Mouse (Mus musculus): ENCODE results near the gene Adora1. TPM values are rescaled to one million over a fixed set of nuclear protein-coding genes. Genes with fewer than 3 reads are reported as not detected.

The Adora1 gene
- total RNA-seq, 1 experiment from 2014 or later, result not detected

DNA sequence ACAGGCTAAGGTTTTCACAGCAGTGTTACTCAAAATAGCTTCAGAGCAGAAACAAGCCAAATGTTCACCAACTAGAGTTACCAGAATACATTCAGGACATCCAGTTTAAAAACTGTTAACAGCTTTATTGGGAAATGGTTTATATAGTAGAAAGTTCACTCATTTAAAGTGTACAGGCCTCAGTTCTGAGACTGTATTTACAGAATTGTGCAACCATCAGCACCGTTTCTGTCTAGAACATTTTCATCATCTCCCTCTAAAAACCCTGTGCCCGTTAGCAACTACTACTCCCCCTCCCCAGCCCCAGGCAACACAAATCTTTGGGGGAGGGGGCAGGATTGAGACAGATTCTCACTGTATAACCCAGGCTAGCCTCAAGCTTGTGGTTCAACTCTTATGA, 7.1 kb upstream of the Adora1 start:
- ATAC-seq (ENCODE audit: extremely low read depth, insufficient number of reproducible peaks, low FRiP score, poor library complexity, severe bottlenecking), result no peak

DNA sequence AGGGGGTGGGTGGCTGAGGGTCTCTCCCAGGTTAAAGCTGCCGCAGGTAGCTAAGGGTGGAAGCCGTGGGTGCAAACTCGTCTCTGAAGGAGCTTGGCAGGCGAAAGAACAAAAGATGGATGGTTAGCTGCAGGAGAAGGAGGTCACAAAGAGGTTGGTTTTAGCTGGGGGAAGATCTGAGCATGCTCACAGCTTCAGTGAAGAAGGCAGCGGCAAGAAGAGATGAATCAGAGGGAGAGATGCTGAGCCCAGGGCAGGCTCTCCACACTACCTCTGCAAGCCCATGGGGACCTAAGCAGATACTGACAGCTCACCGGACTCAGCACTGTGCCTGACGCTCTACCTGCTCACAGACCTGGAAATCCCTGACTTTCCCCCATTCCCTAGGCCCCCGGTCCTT, 6.1 kb upstream of the Adora1 start:
- no peak for ATAC-seq (ENCODE audit: extremely low read depth, insufficient number of reproducible peaks, low FRiP score, poor library complexity, severe bottlenecking)

GRCm38 (mm10) chr1:134240701-134241100, 5.5 kb upstream of the Adora1 start:
- no peak for ATAC-seq (ENCODE audit: extremely low read depth, insufficient number of reproducible peaks, low FRiP score, poor library complexity, severe bottlenecking)

DNA sequence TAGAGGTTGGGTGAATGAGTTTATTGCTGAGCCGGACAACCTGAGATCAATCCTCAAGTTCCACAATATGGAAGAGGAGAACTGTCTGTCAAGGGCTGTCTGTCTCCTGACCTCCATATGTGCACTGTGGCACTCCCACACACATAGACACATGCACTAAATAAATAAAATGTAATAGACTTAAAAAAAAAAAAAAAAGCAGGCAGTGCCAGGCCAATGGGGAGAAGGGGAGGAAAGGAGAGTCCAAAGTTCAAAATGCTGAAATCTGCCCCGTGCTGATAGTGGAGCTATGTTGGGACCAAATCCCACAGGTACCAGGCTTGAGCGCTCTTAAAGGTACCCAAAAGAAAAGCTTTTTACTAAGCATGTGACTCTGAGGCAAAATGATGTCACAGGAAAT, 2.2 kb upstream of the Adora1 start:
- ATAC-seq (ENCODE audit: extremely low read depth, insufficient number of reproducible peaks, low FRiP score, poor library complexity, severe bottlenecking), result no peak

DNA sequence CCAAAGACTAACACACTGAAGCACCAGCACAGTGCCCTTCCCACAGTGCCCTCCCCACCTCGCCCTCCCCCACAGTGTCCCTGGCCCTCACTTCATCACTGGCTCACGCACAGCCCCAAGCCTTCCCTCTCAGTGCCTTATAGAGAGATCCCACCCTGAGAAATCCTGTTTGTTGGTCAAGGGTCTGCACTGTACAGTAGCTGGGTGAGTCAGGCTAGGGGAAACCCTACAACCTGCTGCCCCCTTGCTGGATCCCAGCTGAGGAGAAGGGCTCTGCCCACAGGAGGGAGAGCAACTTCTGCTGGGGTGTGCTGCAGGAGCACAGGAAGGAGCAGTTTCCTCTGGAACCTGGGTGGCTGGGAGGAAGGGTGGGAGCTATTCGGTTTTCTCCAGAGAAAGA, 911 bp upstream of the Adora1 start:
- no peak for ATAC-seq (ENCODE audit: extremely low read depth, insufficient number of reproducible peaks, low FRiP score, poor library complexity, severe bottlenecking)

- no peak for ATAC-seq (ENCODE audit: extremely low read depth, insufficient number of reproducible peaks, low FRiP score, poor library complexity, severe bottlenecking)
Measured at GRCm38 (mm10) chr1:134234455-134235390, 508 bp downstream of the Adora1 start.

- no peak for ATAC-seq (ENCODE audit: extremely low read depth, insufficient number of reproducible peaks, low FRiP score, poor library complexity, severe bottlenecking)
Measured at GRCm38 (mm10) chr1:134233681-134234454, 1.4 kb downstream of the Adora1 start.

GRCm38 (mm10) chr1:134232778-134233531, 2.3 kb downstream of the Adora1 start:
- no peak for ATAC-seq (ENCODE audit: extremely low read depth, insufficient number of reproducible peaks, low FRiP score, poor library complexity, severe bottlenecking)

DNA sequence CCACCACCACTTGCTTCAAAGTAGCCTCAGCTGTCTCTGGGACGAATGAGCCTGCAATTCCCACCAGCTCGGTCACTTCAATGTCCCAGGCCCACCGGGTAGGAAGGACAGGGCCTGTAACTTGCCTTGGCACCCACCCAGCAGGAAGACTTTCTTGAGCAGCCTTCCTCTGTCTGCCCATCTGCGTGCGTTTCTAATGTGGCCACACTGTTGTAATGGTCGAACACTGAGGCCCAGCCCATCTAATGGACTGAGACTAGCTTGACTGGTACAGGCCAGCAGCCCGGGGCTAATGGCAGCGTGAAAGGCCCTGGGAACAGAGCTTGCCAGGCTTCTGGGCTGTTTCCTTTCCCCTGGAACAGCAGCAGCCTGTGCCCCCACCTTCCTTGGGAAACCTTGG, 2.9 kb downstream of the Adora1 start:
- no peak for ATAC-seq (ENCODE audit: extremely low read depth, insufficient number of reproducible peaks, low FRiP score, poor library complexity, severe bottlenecking)

DNA sequence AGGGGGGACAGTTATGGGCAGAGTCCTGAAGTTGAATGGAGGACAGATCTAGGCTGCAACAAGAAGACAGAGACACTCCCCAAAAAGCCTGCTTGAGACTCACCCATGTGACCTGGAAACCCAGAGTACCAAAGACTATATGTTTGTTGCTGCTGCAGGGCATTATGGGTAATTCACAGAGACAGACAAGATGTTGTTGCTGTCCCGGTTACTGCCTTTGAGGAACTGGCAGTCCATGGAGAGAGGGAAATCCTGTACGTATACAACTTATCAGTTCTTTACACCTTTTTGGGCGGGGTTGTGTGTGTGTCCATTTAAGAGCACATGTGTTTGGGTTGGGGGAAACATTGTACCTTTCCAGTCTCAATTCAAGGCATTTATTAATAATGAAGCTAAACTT, 3.5 kb downstream of the Adora1 start:
- ATAC-seq (ENCODE audit: extremely low read depth, insufficient number of reproducible peaks, low FRiP score, poor library complexity, severe bottlenecking), result no peak

DNA sequence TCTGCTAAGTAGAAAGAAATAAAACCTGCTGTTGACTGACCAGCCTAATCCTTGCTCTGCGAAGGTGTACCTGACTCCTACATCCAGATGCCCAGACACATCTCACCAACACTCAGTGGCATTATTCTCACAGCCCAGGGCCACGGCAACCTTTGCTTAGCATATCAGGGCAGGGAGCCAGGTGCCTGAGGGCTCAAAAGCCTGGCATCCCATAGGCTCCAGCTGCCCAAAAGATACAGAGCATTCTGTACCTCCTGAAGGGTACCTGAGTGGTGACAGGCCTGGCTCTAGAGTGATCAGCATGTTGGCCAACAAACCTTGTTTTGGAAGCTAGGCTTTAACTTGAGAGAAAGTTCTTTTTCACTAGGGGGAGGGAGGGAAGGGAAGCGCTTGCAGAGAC, 4.0 kb downstream of the Adora1 start:
- ATAC-seq (ENCODE audit: extremely low read depth, insufficient number of reproducible peaks, low FRiP score, poor library complexity, severe bottlenecking), result no peak

GRCm38 (mm10) chr1:134230638-134231228, 4.5 kb downstream of the Adora1 start:
- no peak for ATAC-seq (ENCODE audit: extremely low read depth, insufficient number of reproducible peaks, low FRiP score, poor library complexity, severe bottlenecking)

- no peak for ATAC-seq (ENCODE audit: extremely low read depth, insufficient number of reproducible peaks, low FRiP score, poor library complexity, severe bottlenecking)
Measured at GRCm38 (mm10) chr1:134229806-134230575, 5.2 kb downstream of the Adora1 start.

- ATAC-seq (ENCODE audit: extremely low read depth, insufficient number of reproducible peaks, low FRiP score, poor library complexity, severe bottlenecking), result no peak
Measured at GRCm38 (mm10) chr1:134226739-134227138, 8.5 kb downstream of the Adora1 start.

- ATAC-seq (ENCODE audit: extremely low read depth, insufficient number of reproducible peaks, low FRiP score, poor library complexity, severe bottlenecking), result no peak
Measured at GRCm38 (mm10) chr1:134225375-134225774, 9.9 kb downstream of the Adora1 start.

GRCm38 (mm10) chr1:134224649-134225227, 10.5 kb downstream of the Adora1 start:
- ATAC-seq (ENCODE audit: extremely low read depth, insufficient number of reproducible peaks, low FRiP score, poor library complexity, severe bottlenecking), result no peak

- ATAC-seq (ENCODE audit: extremely low read depth, insufficient number of reproducible peaks, low FRiP score, poor library complexity, severe bottlenecking), result no peak
Measured at GRCm38 (mm10) chr1:134222122-134223055, 12.8 kb downstream of the Adora1 start.

Measured in neutrophil, adult 5-6 weeks (primary cell).